Mouse (Mus musculus) granulocyte monocyte progenitor cell, adult 5-6 weeks (primary cell): ENCODE measurements around the gene Gosr1. TPM values are rescaled to one million over a fixed set of nuclear protein-coding genes. Genes with fewer than 3 reads are reported as not detected.
"Not testable (repeated sequence)": the region's sequence is repeated elsewhere in the genome, so short reads cannot be mapped to it uniquely, and the experiment has no call there.

Source experiments
- ATAC-seq: replicated peaks from 2 replicates; pipeline ENCODE4 v1.8.0; 2016; ENCODE audit warnings: mild to moderate bottlenecking, moderate TSS enrichment, inconsistent platforms; ENCODE audit not compliant: poor library complexity, severe bottlenecking
- total RNA-seq, 2 experiments: library from RNA; stranded (forward) in 1 of 2; stranded (reverse) in 1 of 2; fragments of 200-712, 200-1000 nt in 1 of 2; fragments of >200 nt in 1 of 2; fragmentation: Nextera tagmentation in 1 of 2; gene quantifications; 2 replicates each; pipeline ENCODE4 v1.2.3; 2014 to 2017

The Gosr1 gene
- total RNA-seq, 2 experiments from 2014 or later: 14.7 to 93.8 TPM

DNA sequence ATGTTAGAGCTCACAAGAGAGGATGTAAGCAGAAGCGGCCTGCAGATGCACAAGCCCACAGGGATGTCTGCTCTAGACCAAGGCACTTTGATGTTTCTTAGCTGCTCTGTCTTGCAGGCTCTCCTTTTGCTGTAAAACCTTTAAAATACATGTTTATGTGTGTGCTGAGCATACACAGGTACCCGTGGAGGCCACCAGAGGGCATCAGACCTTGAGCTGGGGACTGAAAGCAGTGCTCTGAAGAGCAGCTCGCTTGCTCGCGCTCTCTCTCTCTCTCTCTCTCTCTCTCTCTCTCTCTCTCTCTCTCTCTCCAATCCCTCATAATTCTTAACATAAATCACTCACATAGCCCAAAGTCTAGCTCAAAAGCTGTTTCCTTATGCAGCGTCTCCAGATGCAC, 24.3 kb downstream of the Gosr1 start:
- 0 out of 2 replicates have a peak, but pooled peaks have one; percentile 35 for ATAC-seq

DNA sequence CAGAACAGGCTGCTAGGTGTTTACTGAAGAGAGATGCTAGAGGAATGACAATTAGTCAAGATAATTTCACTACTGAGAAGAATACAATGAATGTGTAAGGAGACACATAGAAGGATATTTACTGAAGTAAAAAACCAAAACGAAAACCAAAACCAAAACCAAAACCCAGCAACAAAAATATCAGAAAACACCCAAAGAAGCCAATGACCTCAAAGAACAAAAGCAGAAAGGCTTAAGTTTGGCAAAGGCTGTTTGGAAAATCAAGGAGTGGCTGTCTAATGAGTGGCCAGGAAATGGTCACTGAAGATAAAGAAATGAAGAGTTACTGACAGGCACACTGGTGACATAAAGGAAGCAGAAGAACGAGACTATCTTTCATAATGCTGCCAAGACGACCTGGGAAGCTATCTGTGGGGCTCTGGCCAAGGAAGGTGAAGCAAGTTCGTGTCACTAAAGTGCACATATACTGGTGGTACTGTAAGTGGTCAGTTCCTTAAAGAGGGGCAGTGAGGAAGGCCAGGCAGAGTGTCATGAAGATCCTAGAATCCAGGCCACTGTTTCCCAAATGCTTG, 27.5 kb downstream of the Gosr1 start:
- ATAC-seq: peak; percentile 22; the same call in 1 of the 2 replicates

DNA sequence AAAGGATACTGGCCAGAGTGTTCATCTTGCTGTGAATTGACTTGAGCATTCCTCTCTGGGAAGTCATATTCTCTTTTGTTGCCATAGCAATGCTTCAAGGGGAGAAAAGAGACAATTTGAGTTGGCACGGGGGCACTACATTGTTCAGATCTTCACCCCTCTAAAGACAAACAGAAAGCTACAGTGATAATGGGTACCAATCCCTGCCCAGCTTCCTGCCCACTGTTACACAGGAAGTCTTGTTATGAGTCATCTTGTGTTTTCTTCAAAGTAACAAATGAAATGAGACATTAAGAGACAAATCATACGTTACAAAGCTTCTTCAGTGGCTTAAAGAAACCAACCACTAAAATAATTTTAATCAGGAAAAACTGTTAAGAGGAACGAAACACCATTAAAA, 28.8 kb downstream of the Gosr1 start:
- no peak for ATAC-seq

DNA sequence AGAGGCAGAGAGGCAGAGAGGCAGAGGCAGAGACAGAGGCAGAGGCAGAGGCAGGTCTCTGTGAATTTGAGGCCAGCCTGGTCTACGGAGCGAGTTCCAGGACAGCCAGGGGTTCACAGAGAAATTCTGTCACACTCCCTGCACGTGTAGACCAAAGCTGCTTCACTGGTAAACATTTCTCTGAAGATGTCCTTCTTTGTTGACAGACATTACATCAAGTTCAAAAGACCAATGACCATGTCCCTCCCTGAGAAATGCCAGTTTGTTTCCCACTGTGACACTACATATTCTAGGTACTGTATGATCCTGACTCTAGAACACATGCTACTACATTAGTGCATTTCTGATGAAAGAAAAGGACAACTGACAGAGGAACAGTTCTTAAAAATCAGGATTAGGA, 32.7 kb downstream of the Gosr1 start:
- no peak for ATAC-seq

DNA sequence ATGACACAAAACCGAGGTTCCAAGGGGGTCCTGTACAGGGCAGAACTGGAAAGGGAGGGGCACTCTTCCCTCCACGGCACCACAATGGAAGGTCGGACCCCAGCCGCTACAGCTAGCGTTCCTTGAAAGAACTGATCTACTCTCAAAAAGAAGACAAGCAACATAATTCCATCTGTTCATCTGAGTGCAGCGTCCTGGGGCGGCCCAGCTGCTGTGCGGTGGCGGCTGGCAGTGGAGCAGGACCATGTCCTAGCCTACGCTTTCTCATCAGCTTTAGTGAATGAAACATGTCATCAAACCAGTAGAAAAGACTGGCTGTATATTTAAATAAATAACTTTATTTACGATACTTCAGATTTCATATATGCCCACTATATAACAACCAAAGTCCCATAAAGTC, 35.3 kb downstream of the Gosr1 start:
- no peak for ATAC-seq

DNA sequence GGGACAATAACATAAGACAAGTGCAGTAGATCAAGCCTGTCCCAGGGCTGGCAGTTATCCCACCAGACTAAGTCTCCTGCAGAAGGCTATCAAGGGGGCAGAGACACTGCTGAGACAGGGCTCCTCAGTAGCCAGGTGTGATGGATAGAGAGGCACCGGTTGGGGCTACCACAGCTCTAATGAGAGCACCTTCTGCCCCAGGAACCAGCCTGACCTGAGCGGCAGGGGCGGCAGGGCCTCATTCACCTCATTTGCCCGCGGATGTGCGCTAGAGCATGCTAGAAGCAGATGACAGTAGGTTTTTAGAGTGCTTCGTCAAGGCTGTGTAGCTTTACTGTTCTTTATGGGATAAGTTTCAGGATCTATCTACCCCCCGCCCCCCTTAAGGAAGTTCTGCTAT, 39.5 kb downstream of the Gosr1 start:
- no peak for ATAC-seq

DNA sequence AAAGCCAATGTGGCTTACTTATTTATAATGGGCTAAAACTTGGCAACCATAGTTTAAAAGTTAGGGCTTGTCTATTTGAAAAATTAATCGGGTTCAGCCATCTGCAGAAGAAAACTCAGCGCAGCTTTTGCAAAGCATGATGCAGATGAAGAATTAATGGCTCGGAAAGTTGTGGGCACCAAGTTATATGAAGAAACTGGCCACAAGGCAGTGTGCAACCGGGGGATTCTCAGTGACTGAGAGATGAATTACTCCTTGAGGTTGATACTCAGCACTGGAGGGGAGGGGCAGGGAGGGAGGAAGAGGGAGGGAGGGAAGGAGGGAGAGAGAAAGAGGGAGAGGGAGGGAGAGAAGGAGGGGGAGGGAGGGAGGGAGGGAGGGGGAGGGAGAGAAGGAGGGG, 46.4 kb downstream of the Gosr1 start:
- ATAC-seq: no peak

DNA sequence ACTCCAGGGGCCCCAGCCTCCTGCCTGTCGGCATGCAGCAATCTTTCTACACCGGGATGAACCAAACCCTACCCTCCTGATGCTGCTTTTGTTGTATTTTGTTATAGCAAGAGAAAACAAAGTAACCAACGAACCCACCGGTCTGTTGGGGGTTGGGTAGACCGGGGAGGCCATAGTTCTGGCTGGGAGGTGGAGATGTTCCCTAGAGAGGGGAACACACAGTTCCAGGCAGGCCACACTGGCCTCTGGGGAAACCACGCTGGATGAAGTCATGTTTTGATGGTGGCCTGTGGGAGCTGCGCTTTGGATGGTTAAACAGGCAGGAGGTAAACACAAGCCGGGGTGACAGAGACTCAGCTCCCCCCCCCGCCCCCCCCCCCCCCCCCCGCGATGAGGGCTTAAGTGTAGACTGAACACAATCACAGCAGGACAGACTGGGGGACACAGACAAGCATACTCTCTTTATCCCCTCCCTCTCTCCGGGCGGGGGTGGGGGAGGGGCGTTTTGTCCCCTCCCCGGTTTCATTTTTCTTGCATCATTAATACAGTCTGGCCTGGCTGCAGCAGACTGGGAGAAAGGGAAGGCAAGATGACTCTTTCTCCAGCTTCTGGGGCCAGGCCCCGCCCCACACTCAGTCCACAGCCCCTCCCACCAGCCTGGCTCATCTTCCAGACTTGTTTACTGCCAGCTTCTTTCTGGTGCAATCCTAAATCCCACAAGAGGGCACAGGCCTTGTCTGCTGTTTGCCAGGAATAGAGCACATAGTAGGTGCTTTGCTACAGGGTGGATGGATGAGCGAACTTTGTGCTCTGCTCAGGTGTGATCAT, 53.5 kb downstream of the Gosr1 start:
- ATAC-seq: no peak

DNA sequence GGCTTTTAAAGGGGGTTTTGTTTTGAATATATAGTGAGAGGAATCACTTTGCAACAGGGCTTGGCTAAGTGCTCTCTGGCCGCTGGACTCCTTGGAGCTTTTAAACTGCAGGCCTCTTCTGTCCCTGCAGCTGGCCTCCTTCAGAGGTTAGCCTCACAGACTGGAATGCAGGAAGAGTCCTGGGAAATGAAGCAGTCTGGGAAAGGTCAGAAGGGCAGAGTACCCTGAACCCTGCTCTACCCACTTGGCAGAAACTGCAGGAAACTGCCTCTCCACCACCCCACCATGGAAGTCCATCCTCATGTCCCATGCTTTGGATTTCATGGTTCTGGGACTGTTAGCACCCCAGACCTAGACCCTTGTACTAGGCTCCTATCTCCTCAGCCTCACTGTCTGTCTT, 54.5 kb downstream of the Gosr1 start:
- ATAC-seq: no peak

DNA sequence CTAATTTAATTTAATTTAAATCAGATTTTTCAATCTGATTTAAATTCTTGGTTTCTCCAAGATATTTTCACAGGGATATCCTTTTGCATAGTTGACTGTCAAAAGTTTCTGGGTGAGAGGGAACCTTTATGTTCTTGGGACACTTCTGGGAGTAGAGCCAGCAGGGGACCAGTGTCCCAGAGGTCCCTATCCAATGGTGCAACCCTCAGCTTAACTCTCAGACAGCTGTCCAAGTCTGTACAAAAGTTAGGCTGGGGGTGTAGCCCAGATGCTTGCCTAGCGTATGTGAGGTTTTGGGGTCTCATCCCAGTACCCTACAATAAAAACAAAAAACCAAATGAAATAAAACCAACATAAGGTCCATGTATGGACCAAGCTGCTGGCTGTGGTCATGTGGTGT, 55.3 kb downstream of the Gosr1 start:
- no peak for ATAC-seq

DNA sequence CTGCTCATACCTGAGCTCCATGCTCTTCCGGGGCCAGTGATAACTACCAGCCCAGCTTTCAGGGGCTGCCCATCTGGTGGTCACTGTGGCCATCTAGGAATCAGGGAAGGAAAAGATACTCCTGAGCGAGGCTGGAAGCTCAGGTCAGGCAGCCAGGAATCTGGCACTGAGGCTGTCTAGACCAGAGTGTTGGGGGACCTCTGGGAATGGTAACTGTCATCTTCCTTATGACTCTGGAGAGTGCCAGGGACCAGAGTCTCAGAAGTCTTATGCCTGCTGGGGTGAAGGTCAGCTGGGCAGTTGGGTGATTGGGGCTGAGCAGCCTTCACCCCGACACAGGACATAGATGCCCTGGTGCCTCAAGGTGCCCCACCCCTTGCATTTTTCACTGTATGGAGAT, 55.7 kb downstream of the Gosr1 start:
- ATAC-seq: no peak

DNA sequence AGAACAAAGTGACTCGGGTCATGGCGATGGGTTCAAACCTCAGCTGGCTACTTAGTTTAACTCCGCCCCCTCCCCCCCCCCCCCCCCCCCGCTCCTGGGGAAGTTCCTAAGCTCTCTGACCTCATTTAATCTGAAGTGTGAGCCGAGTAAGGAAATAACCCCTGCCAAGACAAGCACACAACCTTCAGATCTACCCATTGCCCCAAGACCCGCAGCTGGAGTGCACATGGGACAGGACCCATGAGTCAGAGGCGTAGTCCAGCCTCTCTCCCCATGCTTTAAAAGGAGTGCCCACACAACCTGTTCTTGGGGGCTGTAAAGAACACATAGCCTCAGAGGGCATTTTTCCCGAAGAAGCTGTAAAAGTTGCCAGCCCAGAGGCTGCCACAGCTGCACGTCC, 63.8 kb downstream of the Gosr1 start:
- ATAC-seq: no peak

DNA sequence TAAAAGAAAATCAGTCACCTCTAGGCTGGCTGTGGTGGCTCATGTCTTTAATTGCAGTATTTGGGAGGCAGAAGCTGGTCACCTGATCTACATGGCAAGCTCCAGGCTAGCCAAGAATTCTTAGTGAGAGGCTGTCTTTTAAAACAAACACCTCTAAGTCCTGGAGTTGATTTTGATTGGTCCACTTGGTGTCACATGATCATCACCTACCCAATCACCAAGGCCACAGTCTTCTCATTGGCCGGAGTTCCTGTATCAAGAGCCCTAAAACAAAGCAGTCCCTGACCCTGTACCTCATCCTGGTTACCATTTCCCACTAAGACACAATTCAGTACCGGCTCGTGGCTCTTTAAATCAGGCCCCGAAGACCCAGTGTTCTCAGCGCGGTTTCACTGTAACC, 67.6 kb downstream of the Gosr1 start:
- no peak for ATAC-seq

DNA sequence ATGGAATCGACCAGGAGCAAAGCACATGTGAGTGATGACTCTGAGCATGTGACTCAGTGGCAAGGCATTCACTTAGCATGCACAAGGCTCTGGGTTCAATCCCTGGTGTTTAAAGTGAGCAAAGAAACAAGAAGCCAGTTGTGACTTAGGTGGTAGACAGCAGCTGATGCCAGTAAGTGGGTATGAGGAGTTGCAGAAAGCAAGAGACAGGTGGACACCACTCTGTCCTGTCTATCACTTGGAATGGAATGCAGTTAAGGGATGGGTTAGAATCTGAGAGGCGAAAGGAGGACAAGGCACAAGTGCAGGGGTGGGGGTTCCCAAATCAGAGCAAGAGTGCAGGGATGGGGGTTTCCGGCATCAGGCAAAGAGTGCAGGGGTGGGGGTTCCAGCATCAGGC, 71.3 kb downstream of the Gosr1 start:
- no peak for ATAC-seq

DNA sequence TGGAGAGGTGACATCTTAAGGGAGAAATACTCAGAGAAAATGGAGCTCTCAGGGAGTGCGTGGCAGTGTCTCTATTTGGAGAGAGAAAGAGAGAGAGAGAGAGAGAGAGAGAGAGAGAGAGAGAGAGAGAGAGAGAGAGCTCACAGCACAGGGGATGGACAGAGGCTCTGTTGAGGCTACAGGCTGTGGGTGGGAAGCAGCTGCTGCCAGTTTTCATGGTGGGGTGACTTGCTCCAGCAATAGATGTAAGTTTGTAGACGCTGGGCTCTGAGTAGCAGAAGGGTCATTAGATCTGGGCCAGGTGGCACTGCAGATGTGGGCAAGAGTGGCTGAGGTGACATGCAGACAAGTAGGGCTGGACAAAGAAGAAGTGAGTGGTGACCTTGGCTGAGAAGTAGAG, 77.8 kb downstream of the Gosr1 start:
- ATAC-seq: no peak

DNA sequence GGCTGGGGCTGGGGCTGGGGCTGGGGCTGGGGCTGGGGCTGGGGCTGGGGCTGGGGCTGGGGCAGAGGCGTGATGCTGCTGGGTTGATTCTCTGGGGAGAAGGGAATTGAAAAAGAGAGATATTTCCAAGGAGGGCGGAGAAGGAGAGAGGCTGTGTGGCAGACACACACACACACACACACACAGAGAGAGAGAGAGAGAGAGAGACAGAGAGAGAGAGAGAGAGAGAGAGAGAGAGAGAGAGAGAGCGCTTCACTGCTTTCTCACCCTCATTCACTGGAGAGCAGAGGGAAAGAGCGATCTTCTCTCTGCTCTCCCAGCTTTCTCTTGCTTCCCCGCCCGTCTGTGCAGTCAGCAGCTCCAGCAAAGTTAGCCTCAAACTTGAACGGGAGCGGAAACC, 83.9 kb downstream of the Gosr1 start, which contains the start of gene Trarg1:
TSS of gene Trarg1 (plus strand) at position 301 of the 400 bp plus-strand sequence.
- not testable (repeated sequence) for ATAC-seq

Other genes starting within 250 kb of the Gosr1 start
- gene Abr, start 141.3 kb downstream of the Gosr1 start, total RNA-seq (2014; fragmentation: Nextera tagmentation): 39.3 and 53.0 TPM in 2 replicates
- gene Abr, start 141.3 kb downstream of the Gosr1 start, total RNA-seq (2017): 48.2 and 54.3 TPM in 2 replicates
- gene Bhlha9, start 91.1 kb downstream of the Gosr1 start, total RNA-seq (2014; fragmentation: Nextera tagmentation): not detected in 2 replicates
- not detected in 2 replicates for gene Bhlha9, start 91.1 kb downstream of the Gosr1 start, total RNA-seq (2017)
- gene Trarg1, start 83.8 kb downstream of the Gosr1 start, total RNA-seq (2014; fragmentation: Nextera tagmentation): not detected in 2 replicates
- not detected in 2 replicates for gene Trarg1, start 83.8 kb downstream of the Gosr1 start, total RNA-seq (2017)
- 13.1 and 13.5 TPM in 2 replicates for gene Cpd, start 83.4 kb upstream of the Gosr1 start, total RNA-seq (2014; fragmentation: Nextera tagmentation)
- 21.1 and 22.2 TPM in 2 replicates for gene Cpd, start 83.4 kb upstream of the Gosr1 start, total RNA-seq (2017)
- not detected in 2 replicates for gene Tmigd1, start 138.6 kb upstream of the Gosr1 start, total RNA-seq (2014; fragmentation: Nextera tagmentation)
- not detected in 2 replicates for gene Tmigd1, start 138.6 kb upstream of the Gosr1 start, total RNA-seq (2017)
- gene Blmh, start 161.2 kb upstream of the Gosr1 start, total RNA-seq (2014; fragmentation: Nextera tagmentation): 83.3 and 85.8 TPM in 2 replicates
- gene Blmh, start 161.2 kb upstream of the Gosr1 start, total RNA-seq (2017): 226 and 238 TPM in 2 replicates
- not detected in 2 replicates for gene Slc6a4, start 235.0 kb upstream of the Gosr1 start, total RNA-seq (2014; fragmentation: Nextera tagmentation)
- not detected in 2 replicates for gene Slc6a4, start 235.0 kb upstream of the Gosr1 start, total RNA-seq (2017)